Mouse (Mus musculus) forebrain, embryonic 14.5 days (tissue): ENCODE data around the gene Hip1r. TPM values are rescaled to one million over a fixed set of nuclear protein-coding genes. Genes with fewer than 3 reads are reported as not detected.

Source experiments
- ATAC-seq: fragments of 200-750 bp; cut with Nextera tagmentation; 2 replicates; pipeline ENCODE4 v1.8.0; 2017; ENCODE audit warnings: mild to moderate bottlenecking, moderate library complexity
- DNase-seq: peaks from one replicate; pipeline ENCODE4 v3.0.0-alpha.2; 2015; ENCODE audit warnings: low spot score
- H3K27ac ChIP-seq: fragments of 300-500 bp; sonication (generic); 2 replicates; pipeline ENCODE4 v1.5.1; 2014; ENCODE audit warnings: low read depth, mild to moderate bottlenecking, control low read depth, low read length, moderate library complexity
- H3K27me3 ChIP-seq: fragments of 300-500 bp; sonication (generic); replicated peaks from 2 replicates; pipeline ENCODE4 v1.6.1; 2014; ENCODE audit warnings: low read length, control low read depth, mixed read lengths; ENCODE audit not compliant: control insufficient read depth, insufficient read depth
- H3K36me3 ChIP-seq: fragments of 300-500 bp; sonication (generic); 2 replicates; pipeline ENCODE4 v1.6.1; 2014; ENCODE audit warnings: low read length, control low read depth; ENCODE audit not compliant: control insufficient read depth, insufficient read depth
- H3K4me1 ChIP-seq: fragments of 300-500 bp; sonication (generic); 2 replicates; pipeline ENCODE4 v1.6.1; 2014; ENCODE audit warnings: antibody characterized with exemption, low read length, control low read depth; ENCODE audit not compliant: control insufficient read depth, insufficient read depth
- H3K4me2 ChIP-seq: fragments of 300-500 bp; sonication (generic); 2 replicates; pipeline ENCODE4 v1.6.1; 2014; ENCODE audit warnings: mild to moderate bottlenecking, control low read depth, low read length
- H3K4me3 ChIP-seq: fragments of 300-500 bp; sonication (generic); 2 replicates; pipeline ENCODE4 v1.5.1; 2014; ENCODE audit warnings: low read depth, low read length, control low read depth
- H3K9ac ChIP-seq: fragments of 300-500 bp; sonication (generic); 2 replicates; pipeline ENCODE4 v1.6.1; 2014; ENCODE audit warnings: mild to moderate bottlenecking, low read length, control low read depth, moderate library complexity
- H3K9me3 ChIP-seq: fragments of 300-500 bp; sonication (generic); replicated peaks from 2 replicates; pipeline ENCODE4 v1.6.1; 2016; ENCODE audit warnings: low read length, control low read depth, mixed read lengths; ENCODE audit not compliant: control insufficient read depth
- WGBS: fragments of 180-500 bp; shearing (Covaris S2); extraction: QIAGEN DNeasy Blood & Tissue Kit; methylation state at CpG from one replicate; pipeline ENCODE4 v1.1.7; 2014; 5-methylcytosine and 5-hydroxymethylcytosine counted together
- polyA plus RNA-seq: library from polyadenylated mRNA; unstranded; fragments of >200 nt; fragmentation: Nextera tagmentation; extraction: Ambion mirVana; gene quantifications from 2 replicates; pipeline ENCODE4 v1.2.1, GENCODE M21; 2014

The Hip1r gene
- polyA plus RNA-seq, 1 experiment from 2014 or later: 12.4 TPM

- H3K9ac ChIP-seq: no peak overlapping the region
- WGBS: 78% methylated on average over 5 of the region's 5 CpGs
- DNase-seq: no peak
- no peaks in the 10 kb centered on the region for H3K36me3 ChIP-seq
- no peak overlapping the region for H3K27ac ChIP-seq
- no peak for ATAC-seq
- no peak overlapping the region for H3K4me3 ChIP-seq
- peaks cover 7% of the 10 kb centered on the region; the same call in 1 of the 2 replicates for H3K4me1 ChIP-seq
- H3K27me3 ChIP-seq: no peaks in the 10 kb centered on the region
- H3K9me3 ChIP-seq: no peaks in the 10 kb centered on the region
- H3K4me2 ChIP-seq: no peak overlapping the region
These were observed 4.7 kb downstream of the Hip1r start for GRCm38 (mm10) chr5:123978131-123978530.

GRCm38 (mm10) chr5:123979221-123979979 is 6.0 kb downstream of the Hip1r start:
- no peak overlapping the region for H3K27ac ChIP-seq
- no peaks in the 10 kb centered on the region for H3K9me3 ChIP-seq
- WGBS: 84% methylated on average over 18 of the region's 18 CpGs
- H3K27me3 ChIP-seq: no peaks in the 10 kb centered on the region
- no peaks in the 10 kb centered on the region for H3K36me3 ChIP-seq
- no peak overlapping the region for H3K4me3 ChIP-seq
- no peak overlapping the region for H3K4me2 ChIP-seq
- peaks cover 5% of the 10 kb centered on the region; the same call in 1 of the 2 replicates for H3K4me1 ChIP-seq
- DNase-seq (no peak), ATAC-seq (no peak)
- H3K9ac ChIP-seq: no peak overlapping the region

- Histone ChIP-seq H3K9me3 (no peaks in the 10 kb centered on the region), H3K36me3 (no peaks in the 10 kb centered on the region), H3K9ac (no peak overlapping the region), H3K4me1 (no peaks in the 10 kb centered on the region), H3K27me3 (no peaks in the 10 kb centered on the region), H3K4me3 (no peak overlapping the region), H3K4me2 (no peak overlapping the region), H3K27ac (no peak overlapping the region)
- DNase-seq (no peak), ATAC-seq (no peak)
- 69% methylated on average over 4 of the region's 4 CpGs for WGBS
These were observed 6.5 kb downstream of the Hip1r start for GRCm38 (mm10) chr5:123979980-123980369.

GRCm38 (mm10) chr5:123980521-123981249 is 7.3 kb downstream of the Hip1r start:
- H3K4me3 ChIP-seq: no peak overlapping the region
- 82% methylated on average over 9 of the region's 9 CpGs for WGBS
- no peak overlapping the region for H3K27ac ChIP-seq
- H3K36me3 ChIP-seq: no peaks in the 10 kb centered on the region
- no peaks in the 10 kb centered on the region for H3K4me1 ChIP-seq
- ATAC-seq (no peak), DNase-seq (no peak)
- no peaks in the 10 kb centered on the region for H3K27me3 ChIP-seq
- no peak overlapping the region for H3K4me2 ChIP-seq
- H3K9ac ChIP-seq: no peak overlapping the region
- H3K9me3 ChIP-seq: no peaks in the 10 kb centered on the region

- DNase-seq: no peak
- 74% methylated on average over 6 of the region's 6 CpGs for WGBS
- Histone ChIP-seq H3K36me3 (no peaks in the 10 kb centered on the region), H3K4me1 (no peaks in the 10 kb centered on the region), H3K9ac (no peak overlapping the region), H3K27me3 (no peaks in the 10 kb centered on the region), H3K27ac (no peak overlapping the region), H3K9me3 (no peaks in the 10 kb centered on the region), H3K4me3 (no peak overlapping the region), H3K4me2 (no peak overlapping the region)
- no peak for ATAC-seq
These were observed 7.8 kb downstream of the Hip1r start for GRCm38 (mm10) chr5:123981250-123981554.

DNA sequence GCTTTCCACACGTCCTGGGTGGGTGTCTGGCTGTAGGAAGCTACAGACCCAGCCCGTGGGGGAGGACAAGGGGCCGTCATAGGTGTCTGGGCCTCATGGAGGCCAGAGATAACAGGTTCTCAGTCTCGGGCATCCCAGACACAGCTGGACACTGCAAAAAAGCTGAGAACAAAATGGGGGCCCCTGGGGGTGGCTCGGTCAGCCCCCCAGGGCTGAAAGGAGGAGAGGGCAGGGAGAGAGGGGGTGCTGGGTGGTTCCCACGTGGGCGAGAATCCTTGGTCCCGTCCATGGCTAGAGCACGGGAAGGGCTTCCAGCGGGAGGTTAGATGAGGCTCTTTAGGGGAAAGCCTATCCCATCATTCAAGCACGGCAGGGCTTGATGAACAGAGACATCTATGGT is 9.4 kb downstream of the Hip1r start:
- H3K36me3 ChIP-seq: no peaks in the 10 kb centered on the region
- no peak for DNase-seq
- no peak overlapping the region for H3K4me3 ChIP-seq
- no peaks in the 10 kb centered on the region for H3K4me1 ChIP-seq
- H3K9me3 ChIP-seq: no peaks in the 10 kb centered on the region
- no peak overlapping the region for H3K9ac ChIP-seq
- WGBS: 82% methylated on average over 11 of the region's 11 CpGs
- H3K27ac ChIP-seq: no peak overlapping the region
- H3K4me2 ChIP-seq: no peak overlapping the region
- ATAC-seq: no peak
- no peaks in the 10 kb centered on the region for H3K27me3 ChIP-seq

- Histone ChIP-seq H3K36me3 (peaks cover 4% of the 10 kb centered on the region; the same call in 1 of the 2 replicates), H3K4me1 (no peaks in the 10 kb centered on the region), H3K27ac (no peak overlapping the region), H3K27me3 (no peaks in the 10 kb centered on the region), H3K9me3 (no peaks in the 10 kb centered on the region), H3K9ac (no peak overlapping the region), H3K4me2 (no peak overlapping the region), H3K4me3 (no peak overlapping the region)
- DNase-seq: no peak
- ATAC-seq: no peak
- 85% methylated on average over 9 of the region's 9 CpGs for WGBS
These were observed 12.0 kb downstream of the Hip1r start for GRCm38 (mm10) chr5:123985434-123985833.

GRCm38 (mm10) chr5:123986925-123987324 is 13.5 kb downstream of the Hip1r start:
- H3K9ac ChIP-seq: no peak overlapping the region
- no peaks in the 10 kb centered on the region for H3K27me3 ChIP-seq
- H3K36me3 ChIP-seq: peaks cover 4% of the 10 kb centered on the region; the same call in 1 of the 2 replicates
- no peak for DNase-seq
- H3K9me3 ChIP-seq: no peaks in the 10 kb centered on the region
- H3K4me1 ChIP-seq: no peaks in the 10 kb centered on the region
- no peak for ATAC-seq
- H3K4me2 ChIP-seq: no peak overlapping the region
- no peak overlapping the region for H3K4me3 ChIP-seq
- H3K27ac ChIP-seq: no peak overlapping the region
- WGBS: 95% methylated on average over 2 of the region's 2 CpGs

DNA sequence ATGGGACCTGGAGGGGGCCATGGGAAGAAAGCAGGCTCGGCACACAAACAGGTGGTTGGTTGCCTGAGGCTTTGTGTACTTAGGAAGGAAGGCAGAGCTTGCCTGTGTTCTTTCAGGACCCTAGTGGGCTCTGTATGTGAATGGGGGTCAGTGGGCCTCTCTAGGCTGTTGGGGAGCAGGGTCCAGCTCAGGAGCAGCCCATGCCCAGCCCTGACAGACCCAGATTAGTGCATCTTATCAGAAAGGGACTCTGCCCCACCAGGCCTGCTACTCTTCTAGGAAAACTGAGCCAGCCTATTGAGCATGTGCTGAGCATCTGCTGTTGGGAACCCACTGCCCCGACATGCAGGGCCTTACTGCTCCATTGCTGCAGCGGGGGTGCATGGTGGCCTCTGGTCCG is 14.1 kb downstream of the Hip1r start:
- Histone ChIP-seq H3K9me3 (no peaks in the 10 kb centered on the region), H3K27ac (no peak overlapping the region), H3K27me3 (no peaks in the 10 kb centered on the region), H3K36me3 (peaks cover 8% of the 10 kb centered on the region; the same call in 1 of the 2 replicates), H3K9ac (no peak overlapping the region), H3K4me1 (no peaks in the 10 kb centered on the region), H3K4me2 (no peak overlapping the region), H3K4me3 (no peak overlapping the region)
- DNase-seq (no peak), ATAC-seq (no peak)
- WGBS: 79% methylated on average over 4 of the region's 4 CpGs
